Mouse (Mus musculus) hindbrain, embryonic 13.5 days (tissue): Measurements from ENCODE around the gene Jarid2. TPM values are rescaled to one million over a fixed set of nuclear protein-coding genes. Genes with fewer than 3 reads are reported as not detected.

Experiments used
- ATAC-seq: fragments of 200-750 bp; cut with Nextera tagmentation; 2 replicates; pipeline ENCODE4 v1.8.0; 2017; ENCODE audit warnings: moderate TSS enrichment; ENCODE audit not compliant: low FRiP score
- H3K27ac ChIP-seq: fragments of 300-500 bp; sonication (generic); 2 replicates; pipeline ENCODE4 v1.5.1; 2015; ENCODE audit warnings: inconsistent platforms, mild to moderate bottlenecking, moderate library complexity
- H3K27me3 ChIP-seq: fragments of 300-500 bp; sonication (generic); 2 replicates; pipeline ENCODE4 v1.6.1; 2015; ENCODE audit warnings: mild to moderate bottlenecking, inconsistent platforms
- H3K36me3 ChIP-seq: fragments of 300-500 bp; sonication (generic); 2 replicates; pipeline ENCODE4 v1.6.1; 2015; ENCODE audit warnings: mild to moderate bottlenecking, inconsistent platforms
- H3K4me1 ChIP-seq: fragments of 300-500 bp; sonication (generic); replicated peaks from 2 replicates; pipeline ENCODE4 v1.6.1; 2015; ENCODE audit warnings: inconsistent platforms
- H3K4me2 ChIP-seq: fragments of 300-500 bp; sonication (generic); 2 replicates; pipeline ENCODE4 v1.6.1; 2015; ENCODE audit warnings: inconsistent platforms, mild to moderate bottlenecking, moderate library complexity
- H3K4me3 ChIP-seq: fragments of 300-500 bp; sonication (generic); 2 replicates; pipeline ENCODE4 v1.5.1; 2015; ENCODE audit warnings: mild to moderate bottlenecking, inconsistent platforms
- H3K9ac ChIP-seq: fragments of 300-500 bp; sonication (generic); 2 replicates; pipeline ENCODE4 v1.6.1; 2015; ENCODE audit warnings: mild to moderate bottlenecking, inconsistent platforms
- H3K9me3 ChIP-seq: fragments of 300-500 bp; sonication (generic); 2 replicates; pipeline ENCODE4 v1.6.1; 2016; ENCODE audit warnings: inconsistent platforms
- WGBS: fragments of 180-500 bp; shearing (Covaris S2); methylation state at CpG from one replicate; pipeline ENCODE4 v1.1.7; 2015; 5-methylcytosine and 5-hydroxymethylcytosine counted together
- polyA plus RNA-seq: library from polyadenylated mRNA; unstranded; fragments of >200 nt; fragmentation: Nextera tagmentation; extraction: Ambion mirVana; gene quantifications from 2 replicates; pipeline ENCODE4 v1.2.1, GENCODE M21; 2015

Jarid2 gene
- polyA plus RNA-seq, 1 experiment from 2014 or later: 60.9 TPM

GRCm38 (mm10) chr13:44731727-44732441 is 2.6 kb downstream of the Jarid2 start:
- Histone ChIP-seq H3K9me3 (no peaks in the 10 kb centered on the region), H3K9ac (peak overlapping the region; percentile 87), H3K4me1 (peaks cover 30% of the 10 kb centered on the region), H3K4me3 (peak overlapping the region; percentile 74), H3K36me3 (no peaks in the 10 kb centered on the region), H3K27ac (no peak overlapping the region), H3K4me2 (peak overlapping the region; percentile 74), H3K27me3 (no peaks in the 10 kb centered on the region)
- no peak for ATAC-seq
- under 1% methylated on average over 16 of the region's 16 CpGs for WGBS

GRCm38 (mm10) chr13:44732442-44732974 is 3.2 kb downstream of the Jarid2 start:
- no peak overlapping the region for H3K27ac ChIP-seq

GRCm38 (mm10) chr13:44733036-44733372 is 3.7 kb downstream of the Jarid2 start:
- no peaks in the 10 kb centered on the region for H3K9me3 ChIP-seq
- no peak for ATAC-seq
- H3K9ac ChIP-seq: peak overlapping the region; percentile 87
- peak overlapping the region; percentile 76 for H3K27ac ChIP-seq
- H3K36me3 ChIP-seq: no peaks in the 10 kb centered on the region
- WGBS: 0% methylated on average over 13 of the region's 13 CpGs
- H3K27me3 ChIP-seq: no peaks in the 10 kb centered on the region
- H3K4me1 ChIP-seq: peaks cover 33% of the 10 kb centered on the region
- H3K4me3 ChIP-seq: peak overlapping the region; percentile 74
- peak overlapping the region; percentile 74 for H3K4me2 ChIP-seq

More at GRCm38 (mm10) chr13:44732442-44732974, 3.2 kb downstream of the Jarid2 start:
- peak overlapping the region; percentile 87 for H3K9ac ChIP-seq
- ATAC-seq: no peak
- H3K4me3 ChIP-seq: peak overlapping the region; percentile 74
- peak overlapping the region; percentile 74 for H3K4me2 ChIP-seq
- no peaks in the 10 kb centered on the region for H3K9me3 ChIP-seq
- under 1% methylated on average over 7 of the region's 7 CpGs for WGBS
- no peaks in the 10 kb centered on the region for H3K36me3 ChIP-seq
- no peaks in the 10 kb centered on the region for H3K27me3 ChIP-seq
- peaks cover 33% of the 10 kb centered on the region for H3K4me1 ChIP-seq

- Histone ChIP-seq H3K4me2 (peak overlapping the region; percentile 74), H3K27ac (peak overlapping the region; percentile 76), H3K4me1 (peaks cover 30% of the 10 kb centered on the region), H3K36me3 (no peaks in the 10 kb centered on the region), H3K4me3 (peak overlapping the region; percentile 74), H3K9me3 (no peaks in the 10 kb centered on the region), H3K9ac (peak overlapping the region; percentile 87), H3K27me3 (no peaks in the 10 kb centered on the region)
- ATAC-seq: peak; percentile 29
- WGBS: under 1% methylated on average over 53 of the region's 71 CpGs
Measured at GRCm38 (mm10) chr13:44733373-44734111, 4.3 kb downstream of the Jarid2 start.

GRCm38 (mm10) chr13:44734441-44734840 is 5.2 kb downstream of the Jarid2 start:
- WGBS: 68% methylated on average over 5 of the region's 5 CpGs
- H3K4me1 ChIP-seq: peaks cover 26% of the 10 kb centered on the region
- H3K9ac ChIP-seq: peak overlapping the region; percentile 87
- no peaks in the 10 kb centered on the region for H3K36me3 ChIP-seq
- no peak for ATAC-seq
- H3K27ac ChIP-seq: peak overlapping the region; percentile 76; the same call in 1 of the 2 replicates
- H3K4me2 ChIP-seq: peak overlapping the region; percentile 74
- peak overlapping the region; percentile 74 for H3K4me3 ChIP-seq
- H3K9me3 ChIP-seq: no peaks in the 10 kb centered on the region
- no peaks in the 10 kb centered on the region for H3K27me3 ChIP-seq

GRCm38 (mm10) chr13:44735088-44735690 is 5.9 kb downstream of the Jarid2 start:
- peak overlapping the region; percentile 74 for H3K4me2 ChIP-seq
- H3K4me3 ChIP-seq: no peak overlapping the region

GRCm38 (mm10) chr13:44737297-44737696 is 8.0 kb downstream of the Jarid2 start:
- WGBS: 74% methylated on average over 1 of the region's 1 CpGs
- no peaks in the 10 kb centered on the region for H3K36me3 ChIP-seq
- no peaks in the 10 kb centered on the region for H3K27me3 ChIP-seq
- H3K9me3 ChIP-seq: no peaks in the 10 kb centered on the region
- no peak overlapping the region for H3K9ac ChIP-seq
- H3K4me1 ChIP-seq: peaks cover 29% of the 10 kb centered on the region
- ATAC-seq: no peak
- H3K4me2 ChIP-seq: no peak overlapping the region
- H3K4me3 ChIP-seq: no peak overlapping the region
- no peak overlapping the region for H3K27ac ChIP-seq

More at GRCm38 (mm10) chr13:44735088-44735690, 5.9 kb downstream of the Jarid2 start:
- Histone ChIP-seq H3K36me3 (no peaks in the 10 kb centered on the region), H3K4me1 (peaks cover 22% of the 10 kb centered on the region), H3K9ac (no peak overlapping the region), H3K27ac (no peak overlapping the region), H3K9me3 (no peaks in the 10 kb centered on the region), H3K27me3 (no peaks in the 10 kb centered on the region)
- no peak for ATAC-seq
- 66% methylated on average over 1 of the region's 1 CpGs for WGBS

GRCm38 (mm10) chr13:44751780-44752179 is 22.5 kb downstream of the Jarid2 start:
- peak; percentile 69 for ATAC-seq
- Histone ChIP-seq H3K4me2 (no peak overlapping the region), H3K4me3 (no peak overlapping the region), H3K4me1 (peaks cover 67% of the 10 kb centered on the region), H3K9ac (no peak overlapping the region), H3K27ac (peak overlapping the region; percentile 70), H3K9me3 (no peaks in the 10 kb centered on the region), H3K36me3 (no peaks in the 10 kb centered on the region), H3K27me3 (no peaks in the 10 kb centered on the region)
- WGBS: 14% methylated on average over 3 of the region's 3 CpGs

GRCm38 (mm10) chr13:44753206-44753605 is 23.9 kb downstream of the Jarid2 start:
- Histone ChIP-seq H3K9me3 (no peaks in the 10 kb centered on the region), H3K4me1 (peaks cover 53% of the 10 kb centered on the region), H3K9ac (no peak overlapping the region), H3K27me3 (no peaks in the 10 kb centered on the region), H3K4me3 (no peak overlapping the region), H3K4me2 (no peak overlapping the region), H3K36me3 (no peaks in the 10 kb centered on the region), H3K27ac (no peak overlapping the region)
- 75% methylated on average over 2 of the region's 2 CpGs for WGBS
- ATAC-seq: no peak

- ATAC-seq: no peak
- no peak overlapping the region for H3K4me2 ChIP-seq
- peaks cover 55% of the 10 kb centered on the region for H3K4me1 ChIP-seq
Measured at GRCm38 (mm10) chr13:44755434-44755833, 26.2 kb downstream of the Jarid2 start.

GRCm38 (mm10) chr13:44758750-44759149 is 29.5 kb downstream of the Jarid2 start:
- Histone ChIP-seq H3K36me3 (no peaks in the 10 kb centered on the region), H3K27ac (no peak overlapping the region), H3K27me3 (no peaks in the 10 kb centered on the region), H3K9ac (no peak overlapping the region), H3K9me3 (no peaks in the 10 kb centered on the region), H3K4me2 (no peak overlapping the region), H3K4me1 (peaks cover 39% of the 10 kb centered on the region), H3K4me3 (no peak overlapping the region)
- WGBS: 76% methylated on average over 1 of the region's 1 CpGs
- no peak for ATAC-seq

More at GRCm38 (mm10) chr13:44755434-44755833, 26.2 kb downstream of the Jarid2 start:
- WGBS: 5% methylated on average over 5 of the region's 5 CpGs
- Histone ChIP-seq H3K27ac (peak overlapping the region; percentile 62), H3K4me3 (no peak overlapping the region), H3K27me3 (no peaks in the 10 kb centered on the region), H3K9me3 (no peaks in the 10 kb centered on the region), H3K36me3 (no peaks in the 10 kb centered on the region), H3K9ac (no peak overlapping the region)

GRCm38 (mm10) chr13:44760761-44761160 is 31.5 kb downstream of the Jarid2 start:
- Histone ChIP-seq H3K4me3 (no peak overlapping the region), H3K4me2 (no peak overlapping the region), H3K36me3 (no peaks in the 10 kb centered on the region), H3K27me3 (no peaks in the 10 kb centered on the region), H3K27ac (no peak overlapping the region), H3K4me1 (peaks cover 26% of the 10 kb centered on the region), H3K9ac (no peak overlapping the region), H3K9me3 (no peaks in the 10 kb centered on the region)
- no peak for ATAC-seq
- 91% methylated on average over 1 of the region's 1 CpGs for WGBS
